8 mouse cellular contexts compared by ENCODE assay signal in genomic region chr14:101787903-101788302, GRCm38 (mm10). TPM values are rescaled to one million over a fixed set of nuclear protein-coding genes. Genes with fewer than 3 reads are reported as not detected.
DNase-seq lines count a peak whose midpoint lies in the region; ATAC-seq lines count a peak whose summit lies in the region.
"Had no signal": no experiment of that assay in that cellular context is flagged by ENCODE, and none has a peak within 500 bp of the region (broad histone marks: within the 10 kb centered on the region; RNA-seq: fewer than 3 reads in every experiment).

No protein-coding gene starts in this region.

- no peaks in the 10 kb centered on the region for H3K9me3 ChIP-seq in limb, embryonic 15.5 days
- no peaks in the 10 kb centered on the region for H3K9me3 ChIP-seq in limb, embryonic 10.5 days (replicated peaks)
- H3K9me3 ChIP-seq in stomach, embryonic 14.5 days (ENCODE audit: control insufficient read depth, low read depth, low read length): no peaks in the 10 kb centered on the region
- H3K9me3 ChIP-seq in hindbrain, embryonic 11.5 days (ENCODE audit: control insufficient read depth, low read length): no peaks in the 10 kb centered on the region

- intact Hi-C loops in heart, postnatal 14 days (cut with DNase I): no loop called here

- H3K27ac ChIP-seq in limb, embryonic 15.5 days: 0 out of 2 replicates have a peak overlapping the region, but pooled peaks have one; percentile 0
- no peak overlapping the region for H3K27ac ChIP-seq in limb, embryonic 10.5 days
- 0 out of 2 replicates have a peak overlapping the region, but pooled peaks have one; percentile 55 for H3K27ac ChIP-seq in stomach, embryonic 14.5 days (ENCODE audit: low read length)
- no peak overlapping the region for H3K27ac ChIP-seq in hindbrain, embryonic 11.5 days (ENCODE audit: low read depth, low read length)

- H3K36me3 ChIP-seq in limb, embryonic 15.5 days: no peaks in the 10 kb centered on the region
- H3K36me3 ChIP-seq in limb, embryonic 10.5 days: no peaks in the 10 kb centered on the region
- H3K36me3 ChIP-seq in stomach, embryonic 14.5 days (ENCODE audit: control insufficient read depth, insufficient read depth, low read length): no peaks in the 10 kb centered on the region
- H3K36me3 ChIP-seq in hindbrain, embryonic 11.5 days (ENCODE audit: control insufficient read depth, insufficient read depth, low read length): no peaks in the 10 kb centered on the region

- no peak for ATAC-seq in limb, embryonic 15.5 days (ENCODE audit: insufficient number of reproducible peaks, low FRiP score, low TSS enrichment, low read depth)
- peak; percentile 65 for ATAC-seq in stomach, embryonic 14.5 days (ENCODE audit: insufficient number of reproducible peaks, insufficient read depth, low FRiP score, low read depth)
- no peak for ATAC-seq in hindbrain, embryonic 11.5 days (ENCODE audit: low FRiP score)

- 45% methylated on average over 5 of the region's 5 CpGs for WGBS in limb, embryonic 15.5 days
- WGBS in limb, embryonic 10.5 days: 62% methylated on average over 5 of the region's 5 CpGs
- 62% methylated on average over 5 of the region's 5 CpGs for WGBS in stomach, embryonic 14.5 days
- 76% methylated on average over 5 of the region's 5 CpGs for WGBS in hindbrain, embryonic 11.5 days

- no peak overlapping the region for H3K4me2 ChIP-seq in limb, embryonic 15.5 days
- H3K4me2 ChIP-seq in stomach, embryonic 14.5 days (replicated peaks; ENCODE audit: low read depth, low read length): 0 out of 2 replicates have a peak overlapping the region, but pooled peaks have one; percentile 5
- no peak overlapping the region for H3K4me2 ChIP-seq in hindbrain, embryonic 11.5 days (replicated peaks; ENCODE audit: low read depth, low read length)

- peaks cover 5% of the 10 kb centered on the region; the same call in 1 of the 2 replicates for H3K4me1 ChIP-seq in limb, embryonic 15.5 days
- H3K4me1 ChIP-seq in limb, embryonic 10.5 days: no peaks in the 10 kb centered on the region
- no peaks in the 10 kb centered on the region for H3K4me1 ChIP-seq in stomach, embryonic 14.5 days (ENCODE audit: control insufficient read depth, insufficient read depth, low read length)
- no peaks in the 10 kb centered on the region for H3K4me1 ChIP-seq in hindbrain, embryonic 11.5 days (replicated peaks; ENCODE audit: control insufficient read depth, insufficient read depth, low read length)

- DNase-seq in limb, embryonic 10.5 days (ENCODE audit: low spot score): no peak
- peak; percentile 29 for DNase-seq in cerebellum, postnatal 36 days
- DNase-seq in heart, postnatal 14 days: peak; percentile 40 to 62
- DNase-seq in left cerebral cortex, adult 11 months (ENCODE audit: low spot score): no peak
- no peak for DNase-seq in hindbrain, embryonic 11.5 days (ENCODE audit: low spot score)

- no peaks in the 10 kb centered on the region for H3K27me3 ChIP-seq in limb, embryonic 15.5 days
- no peaks in the 10 kb centered on the region for H3K27me3 ChIP-seq in limb, embryonic 10.5 days (ENCODE audit: low read depth, poor library complexity, severe bottlenecking)
- H3K27me3 ChIP-seq in stomach, embryonic 14.5 days (ENCODE audit: control insufficient read depth, insufficient read depth, low read length): no peaks in the 10 kb centered on the region
- no peaks in the 10 kb centered on the region for H3K27me3 ChIP-seq in hindbrain, embryonic 11.5 days (ENCODE audit: control insufficient read depth, insufficient read depth, low read length)

- no peak overlapping the region for H3K4me3 ChIP-seq in limb, embryonic 15.5 days
- no peak overlapping the region for H3K4me3 ChIP-seq in limb, embryonic 10.5 days
- H3K4me3 ChIP-seq in stomach, embryonic 14.5 days (ENCODE audit: low read depth, low read length): no peak overlapping the region
- H3K4me3 ChIP-seq in hindbrain, embryonic 11.5 days (ENCODE audit: low read depth, low read length): no peak overlapping the region

- no peak overlapping the region for H3K9ac ChIP-seq in limb, embryonic 15.5 days
- H3K9ac ChIP-seq in stomach, embryonic 14.5 days (replicated peaks; ENCODE audit: low read depth, low read length): no peak overlapping the region
- no peak overlapping the region for H3K9ac ChIP-seq in hindbrain, embryonic 11.5 days (ENCODE audit: low read depth, low read length)

RNA-seq across cellular contexts. Expression of gene Lmo7, which starts 58.1 kb away (rescaled TPM):
- polyA plus RNA-seq in limb, embryonic 15.5 days (2015; fragmentation: Nextera tagmentation; extraction: Ambion mirVana): 35.4 and 41.6 TPM in 2 replicates
- polyA plus RNA-seq in limb, embryonic 10.5 days (2016; fragmentation: Nextera tagmentation; extraction: Ambion mirVana): 4.1 and 4.8 TPM in 2 replicates
- 100 to 1,000 TPM; 375 to 378 TPM for total RNA-seq in heart, postnatal 14 days (2021)
- polyA plus RNA-seq in stomach, embryonic 14.5 days (2014; fragmentation: Nextera tagmentation; extraction: Ambion mirVana): 18.0 and 20.1 TPM in 2 replicates
- 1.1 and 3.3 TPM in 2 replicates for polyA plus RNA-seq in hindbrain, embryonic 11.5 days (2014; fragmentation: Nextera tagmentation; extraction: Ambion mirVana)

RNA-seq across cellular contexts. Expression of gene Gm9922, which starts 58.3 kb away (rescaled TPM):
- polyA plus RNA-seq in limb, embryonic 15.5 days (2015; fragmentation: Nextera tagmentation; extraction: Ambion mirVana): 4.7 and 6.2 TPM in 2 replicates
- 0.54 and 1.0 TPM in 2 replicates for polyA plus RNA-seq in limb, embryonic 10.5 days (2016; fragmentation: Nextera tagmentation; extraction: Ambion mirVana)
- total RNA-seq in heart, postnatal 14 days (2021): 1 to 10 TPM; 1.2 to 1.3 TPM
- polyA plus RNA-seq in stomach, embryonic 14.5 days (2014; fragmentation: Nextera tagmentation; extraction: Ambion mirVana): 0.68 and 1.2 TPM in 2 replicates
- polyA plus RNA-seq in hindbrain, embryonic 11.5 days (2014; fragmentation: Nextera tagmentation; extraction: Ambion mirVana): 0.67 TPM in 1 of 2 replicates, not detected in the other
- polyA plus RNA-seq: neural tube, embryonic 11.5 days had no signal

Comparison
In these comparisons a context has a peak if more than half of its experiments do, and no peak if none do; other contexts are left out.
1. H3K27ac ChIP-seq: peak in limb, embryonic 15.5 days (single experiment) and stomach, embryonic 14.5 days (single experiment); none in limb, embryonic 10.5 days (single experiment) and hindbrain, embryonic 11.5 days (single experiment).
2. DNase-seq: peak in cerebellum, postnatal 36 days (2 of 2) and heart, postnatal 14 days (2 of 2); none in limb, embryonic 10.5 days (single experiment), left cerebral cortex, adult 11 months (single experiment) and hindbrain, embryonic 11.5 days (single experiment).